Mouse (Mus musculus) forebrain, embryonic 11.5 days (tissue): ENCODE measurements at regions not wholly inside any gene's neighbourhood (a gene's known extent, or its start where the extent isn't known, plus 50 kb on each side); places are given as distances from the start of the nearest gene placed in this dataset.
A peak's percentile ranks its signal among the peaks of the same experiment; 100 is the strongest.

Experiments used
- ATAC-seq: fragments of 200-750 bp; cut with Nextera tagmentation; replicated peaks from 2 replicates; pipeline ENCODE4 v1.8.0; 2017; ENCODE audit warnings: moderate TSS enrichment; ENCODE audit not compliant: low FRiP score
- DNase-seq: peaks from one replicate; pipeline ENCODE4 v3.0.0-alpha.2; 2017; ENCODE audit warnings: low spot score
- H3K27ac ChIP-seq: fragments of 300-500 bp; sonication (generic); 2 replicates; pipeline ENCODE4 v1.5.1; 2014; ENCODE audit warnings: low read depth, low read length
- H3K27me3 ChIP-seq: fragments of 300-500 bp; sonication (generic); 2 replicates; pipeline ENCODE4 v1.6.1; 2014; ENCODE audit warnings: mild to moderate bottlenecking, low read length, mixed read lengths; ENCODE audit not compliant: control insufficient read depth, insufficient read depth
- H3K36me3 ChIP-seq: fragments of 300-500 bp; sonication (generic); 2 replicates; pipeline ENCODE4 v1.6.1; 2014; ENCODE audit warnings: mild to moderate bottlenecking, low read length, moderate library complexity, mixed read lengths; ENCODE audit not compliant: control insufficient read depth, insufficient read depth
- H3K4me1 ChIP-seq: fragments of 300-500 bp; sonication (generic); replicated peaks from 2 replicates; pipeline ENCODE4 v1.6.1; 2014; ENCODE audit warnings: low read length, mixed read lengths; ENCODE audit not compliant: control insufficient read depth, insufficient read depth
- H3K4me2 ChIP-seq: fragments of 300-500 bp; sonication (generic); 2 replicates; pipeline ENCODE4 v1.6.1; 2014; ENCODE audit warnings: low read depth, mild to moderate bottlenecking, low read length, moderate library complexity, mixed read lengths; ENCODE audit not compliant: severe bottlenecking
- H3K4me3 ChIP-seq: fragments of 300-500 bp; sonication (generic); 2 replicates; pipeline ENCODE4 v1.5.1; 2014; ENCODE audit warnings: low read depth, low read length
- H3K9ac ChIP-seq: fragments of 300-500 bp; sonication (generic); 2 replicates; pipeline ENCODE4 v1.6.1; 2014; ENCODE audit warnings: low read length
- H3K9me3 ChIP-seq: fragments of 300-500 bp; sonication (generic); 2 replicates; pipeline ENCODE4 v1.6.1; 2016; ENCODE audit warnings: low read length, mixed read lengths; ENCODE audit not compliant: control insufficient read depth
- WGBS: fragments of 180-500 bp; shearing (Covaris S2); extraction: QIAGEN DNeasy Blood & Tissue Kit; methylation state at CpG from one replicate; pipeline ENCODE4 v1.1.7; 2014; 5-methylcytosine and 5-hydroxymethylcytosine counted together

DNA sequence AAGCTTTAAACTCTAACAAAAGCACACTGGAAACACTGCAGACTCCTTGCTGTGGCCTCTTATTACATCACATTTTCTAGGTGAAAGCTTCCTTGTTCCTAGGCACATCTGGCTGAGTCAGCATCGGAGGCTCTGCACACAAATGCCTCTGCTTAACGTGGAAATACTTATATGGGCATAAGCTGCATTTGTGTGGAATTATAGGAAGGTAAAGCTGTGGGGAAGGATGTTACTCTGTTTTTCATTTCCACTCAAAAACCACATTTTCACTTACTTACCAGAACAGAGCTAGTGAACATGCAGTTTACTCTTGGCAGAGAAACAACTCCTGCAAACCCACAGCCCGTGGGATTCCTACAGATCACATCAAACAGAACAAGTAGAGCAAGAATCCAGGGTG is 609.9 kb downstream of the Efnb2 start:
- H3K27ac ChIP-seq, result no peak overlapping the region

GRCm38 (mm10) chr8:8050778-8051177 is 610.3 kb downstream of the Efnb2 start:
- DNase-seq (no peak), ATAC-seq (no peak)
- WGBS, result 46% methylated on average over 3 of the region's 3 CpGs
- no peak overlapping the region for H3K9ac ChIP-seq
- H3K9me3 ChIP-seq, result no peaks in the 10 kb centered on the region
- H3K27me3 ChIP-seq, result no peaks in the 10 kb centered on the region
- H3K4me3 ChIP-seq, result no peak overlapping the region
- H3K36me3 ChIP-seq, result no peaks in the 10 kb centered on the region
- H3K4me1 ChIP-seq, result peaks cover 2% of the 10 kb centered on the region; the same call in 1 of the 2 replicates
- H3K27ac ChIP-seq, result no peak overlapping the region
- H3K4me2 ChIP-seq, result no peak overlapping the region

More for the DNA sequence above, 609.9 kb downstream of the Efnb2 start:
- no peak overlapping the region for H3K4me2 ChIP-seq
- H3K27me3 ChIP-seq, result no peaks in the 10 kb centered on the region
- no peak for ATAC-seq
- 25% methylated on average over 3 of the region's 3 CpGs for WGBS
- peaks cover 2% of the 10 kb centered on the region; the same call in 1 of the 2 replicates for H3K4me1 ChIP-seq
- no peaks in the 10 kb centered on the region for H3K9me3 ChIP-seq
- no peak for DNase-seq
- H3K4me3 ChIP-seq, result no peak overlapping the region
- no peak overlapping the region for H3K9ac ChIP-seq
- H3K36me3 ChIP-seq, result no peaks in the 10 kb centered on the region

DNA sequence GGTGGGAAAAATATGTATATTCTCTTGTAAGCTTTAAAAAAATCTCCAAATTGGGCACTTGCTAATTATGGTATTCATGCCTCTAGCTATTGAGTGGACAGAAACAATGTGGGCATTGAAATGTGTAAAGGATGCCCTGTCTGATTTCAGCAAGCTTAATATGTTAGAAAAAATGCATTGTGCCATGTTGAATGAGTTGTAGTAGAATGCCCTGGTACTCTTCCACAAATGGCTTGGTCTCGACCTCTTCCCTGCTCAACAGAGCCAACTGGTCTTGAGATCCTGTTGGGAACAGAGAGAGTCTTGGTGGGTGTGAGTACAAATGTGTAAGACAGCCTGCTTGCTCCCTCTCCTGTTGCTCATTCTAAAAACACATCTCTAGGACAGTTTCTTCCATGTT is 616.1 kb downstream of the Efnb2 start:
- Histone ChIP-seq H3K9me3 (no peaks in the 10 kb centered on the region), H3K9ac (no peak overlapping the region), H3K27ac (no peak overlapping the region), H3K27me3 (no peaks in the 10 kb centered on the region), H3K4me3 (no peak overlapping the region), H3K36me3 (no peaks in the 10 kb centered on the region), H3K4me2 (no peak overlapping the region), H3K4me1 (no peaks in the 10 kb centered on the region)
- 17% methylated on average over 1 of the region's 1 CpGs for WGBS
- DNase-seq (no peak), ATAC-seq (peak; percentile 53; the same call in 1 of the 2 replicates)

- no peak for ATAC-seq
- H3K4me2 ChIP-seq, result no peak overlapping the region
- no peak overlapping the region for H3K9ac ChIP-seq
- H3K27me3 ChIP-seq, result no peaks in the 10 kb centered on the region
- no peak overlapping the region for H3K4me3 ChIP-seq
- H3K27ac ChIP-seq, result no peak overlapping the region
- no peaks in the 10 kb centered on the region for H3K4me1 ChIP-seq
- 83% methylated on average over 2 of the region's 2 CpGs for WGBS
- no peaks in the 10 kb centered on the region for H3K36me3 ChIP-seq
- no peak for DNase-seq
- H3K9me3 ChIP-seq, result no peaks in the 10 kb centered on the region
Observed at GRCm38 (mm10) chr8:8044296-8044695, 616.7 kb downstream of the Efnb2 start.

GRCm38 (mm10) chr8:8037929-8038328 is 623.1 kb downstream of the Efnb2 start:
- no peaks in the 10 kb centered on the region for H3K27me3 ChIP-seq
- H3K4me1 ChIP-seq, result no peaks in the 10 kb centered on the region
- DNase-seq, result no peak
- H3K9ac ChIP-seq, result no peak overlapping the region
- H3K27ac ChIP-seq, result no peak overlapping the region
- H3K4me3 ChIP-seq, result no peak overlapping the region
- no peak for ATAC-seq
- H3K36me3 ChIP-seq, result no peaks in the 10 kb centered on the region
- H3K9me3 ChIP-seq, result no peaks in the 10 kb centered on the region
- H3K4me2 ChIP-seq, result no peak overlapping the region
- 51% methylated on average over 1 of the region's 1 CpGs for WGBS

GRCm38 (mm10) chr8:8011151-8011550 is 649.9 kb downstream of the Efnb2 start:
- Histone ChIP-seq H3K4me1 (no peaks in the 10 kb centered on the region), H3K4me3 (no peak overlapping the region), H3K9ac (no peak overlapping the region), H3K27ac (no peak overlapping the region), H3K4me2 (no peak overlapping the region), H3K36me3 (no peaks in the 10 kb centered on the region), H3K9me3 (no peaks in the 10 kb centered on the region), H3K27me3 (no peaks in the 10 kb centered on the region)
- 61% methylated on average over 4 of the region's 4 CpGs for WGBS
- DNase-seq (no peak), ATAC-seq (no peak)

GRCm38 (mm10) chr8:7994905-7995304 is 666.1 kb downstream of the Efnb2 start:
- H3K9me3 ChIP-seq, result no peaks in the 10 kb centered on the region
- 57% methylated on average over 2 of the region's 2 CpGs for WGBS
- DNase-seq, result no peak

DNA sequence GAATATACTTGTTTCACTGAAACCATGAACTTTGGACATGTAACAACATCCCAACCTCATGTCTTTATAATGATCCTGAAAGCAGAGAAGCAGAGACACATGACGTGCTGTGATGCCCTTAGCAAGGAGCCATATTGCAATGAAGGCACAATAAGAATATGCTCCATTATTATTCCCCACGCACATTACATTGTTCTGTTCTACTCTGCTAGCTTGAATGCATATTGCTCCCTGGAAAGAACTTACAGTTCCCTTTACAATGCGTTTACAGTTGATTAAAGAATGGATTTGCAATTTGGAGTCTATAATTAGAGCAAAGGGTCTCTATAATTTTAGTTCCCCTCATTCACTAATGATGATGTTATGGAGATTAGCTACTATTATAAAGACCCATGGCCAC is 672.2 kb downstream of the Efnb2 start:
- no peak for DNase-seq
- H3K27ac ChIP-seq, result no peak overlapping the region
- no peak overlapping the region for H3K4me2 ChIP-seq
- no peak for ATAC-seq
- H3K9me3 ChIP-seq, result no peaks in the 10 kb centered on the region
- H3K36me3 ChIP-seq, result no peaks in the 10 kb centered on the region
- no peak overlapping the region for H3K4me3 ChIP-seq
- no peaks in the 10 kb centered on the region for H3K27me3 ChIP-seq
- H3K4me1 ChIP-seq, result no peaks in the 10 kb centered on the region
- WGBS, result 77% methylated on average over 3 of the region's 3 CpGs
- H3K9ac ChIP-seq, result no peak overlapping the region

More at GRCm38 (mm10) chr8:7994905-7995304, 666.1 kb downstream of the Efnb2 start:
- Histone ChIP-seq H3K36me3 (no peaks in the 10 kb centered on the region), H3K27me3 (no peaks in the 10 kb centered on the region), H3K4me2 (no peak overlapping the region), H3K9ac (no peak overlapping the region), H3K4me1 (no peaks in the 10 kb centered on the region), H3K27ac (no peak overlapping the region), H3K4me3 (no peak overlapping the region)
- no peak for ATAC-seq

- Histone ChIP-seq H3K36me3 (no peaks in the 10 kb centered on the region), H3K27me3 (no peaks in the 10 kb centered on the region), H3K27ac (no peak overlapping the region), H3K9me3 (no peaks in the 10 kb centered on the region), H3K9ac (no peak overlapping the region), H3K4me2 (no peak overlapping the region), H3K4me1 (no peaks in the 10 kb centered on the region), H3K4me3 (no peak overlapping the region)
- WGBS, result 86% methylated on average over 6 of the region's 6 CpGs
- no peak for ATAC-seq
- DNase-seq, result no peak
Observed at GRCm38 (mm10) chr8:7977020-7977419, 684.0 kb downstream of the Efnb2 start.
